Mouse (Mus musculus): ENCODE data around the gene C1qa. TPM values are rescaled to one million over a fixed set of nuclear protein-coding genes. Genes with fewer than 3 reads are reported as not detected.

Gene C1qa
- polyA plus RNA-seq, 1 experiment from 2014 or later, result 19.6 TPM

DNA sequence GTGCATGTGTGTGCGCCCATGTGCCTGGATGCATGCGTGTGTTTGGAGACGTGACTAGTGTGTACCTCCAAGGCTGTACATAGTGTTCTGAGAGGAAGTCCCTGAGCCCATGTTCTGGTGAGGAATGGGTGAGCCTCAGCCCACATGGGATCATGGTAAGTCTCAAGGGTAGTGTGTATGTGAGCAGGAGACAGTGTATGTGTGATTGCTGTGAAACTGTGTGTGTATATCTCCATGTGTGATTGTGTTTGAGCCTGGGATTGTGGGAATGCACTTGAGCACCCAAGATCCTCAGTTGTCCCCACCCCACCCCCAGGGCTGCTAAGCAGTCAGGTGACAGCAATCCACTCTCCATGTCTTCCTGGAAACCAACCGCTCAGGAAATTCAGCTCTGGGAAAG lies 3.8 kb downstream of the C1qa start:
- Histone ChIP-seq H3K4me2 (ENCODE audit: low read depth, low read length) (no peak overlapping the region), H3K4me1 (ENCODE audit: control insufficient read depth, insufficient read depth, low read length) (0 out of 2 replicates have a peak, but pooled peaks cover 3% of the 10 kb centered on the region), H3K27me3 (ENCODE audit: control insufficient read depth, insufficient read depth, low read length) (peaks cover 6% of the 10 kb centered on the region; the same call in 1 of the 2 replicates), H3K4me3 (ENCODE audit: low read depth, low read length) (no peak overlapping the region), H3K27ac (ENCODE audit: low read depth, low read length) (no peak overlapping the region), H3K36me3 (ENCODE audit: control insufficient read depth, insufficient read depth, low read length) (no peaks in the 10 kb centered on the region), H3K9me3 (ENCODE audit: control insufficient read depth, low read length) (no peaks in the 10 kb centered on the region), H3K9ac (replicated peaks; ENCODE audit: low read depth, low read length) (no peak overlapping the region)
- 66% methylated on average over 4 of the region's 4 CpGs for WGBS
- no peak for ATAC-seq (ENCODE audit: low read depth)

GRCm38 (mm10) chr4:136893691-136894543 lies 4.7 kb downstream of the C1qa start:
- Histone ChIP-seq H3K27me3 (ENCODE audit: control insufficient read depth, insufficient read depth, low read length) (peaks cover 6% of the 10 kb centered on the region; the same call in 1 of the 2 replicates), H3K36me3 (ENCODE audit: control insufficient read depth, insufficient read depth, low read length) (no peaks in the 10 kb centered on the region)
- 8% methylated on average over 9 of the region's 9 CpGs for WGBS

DNA sequence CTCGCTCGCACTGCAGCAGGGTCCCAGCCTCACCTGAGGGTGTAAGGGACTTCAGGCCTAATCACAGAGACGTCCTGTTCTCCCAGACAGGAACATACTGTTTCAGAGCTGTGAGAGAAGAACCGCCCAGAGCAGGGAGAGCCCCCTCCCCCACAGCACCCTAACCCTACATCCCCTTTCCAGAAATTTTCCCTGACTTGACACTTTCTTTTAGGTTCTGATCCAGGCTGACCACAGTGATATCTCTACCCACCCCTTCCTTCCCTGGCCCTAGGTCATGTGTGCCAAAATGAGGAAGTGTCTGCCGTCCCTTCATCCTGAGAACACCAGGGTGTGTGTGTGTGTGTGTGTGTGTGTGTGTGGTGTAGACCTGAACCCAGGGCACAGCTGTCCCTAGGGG lies 5.8 kb downstream of the C1qa start, which contains the start of gene C1qc:
Gene C1qc (minus strand): TSS at position 255 of the 400 bp plus-strand sequence.
- no peak within 1 kb of the TSS for H3K27ac ChIP-seq (ENCODE audit: low read depth, low read length)
- H3K27me3 ChIP-seq (ENCODE audit: control insufficient read depth, insufficient read depth, low read length), result peaks cover 6% of the 10 kb centered on the region; the same call in 1 of the 2 replicates
- 0 out of 2 replicates have a peak, but pooled peaks cover 3% of the 10 kb centered on the region for H3K4me1 ChIP-seq (ENCODE audit: control insufficient read depth, insufficient read depth, low read length)
- no peak within 1 kb of the TSS for H3K4me2 ChIP-seq (ENCODE audit: low read depth, low read length)
- no peak within 1 kb of the TSS for H3K9ac ChIP-seq (replicated peaks; ENCODE audit: low read depth, low read length)
- H3K9me3 ChIP-seq (ENCODE audit: control insufficient read depth, low read length), result no peaks in the 10 kb centered on the region
- WGBS, result 61% methylated on average over 5 of the region's 5 CpGs
- no peak within 1 kb of the TSS for H3K4me3 ChIP-seq (ENCODE audit: low read depth, low read length)
- ATAC-seq (ENCODE audit: low read depth), result no peak
- no peaks in the 10 kb centered on the region for H3K36me3 ChIP-seq (ENCODE audit: control insufficient read depth, insufficient read depth, low read length)

More at GRCm38 (mm10) chr4:136893691-136894543, 4.7 kb downstream of the C1qa start:
- no peak overlapping the region for H3K27ac ChIP-seq (ENCODE audit: low read depth, low read length)
- ATAC-seq (ENCODE audit: low read depth), result peak; percentile 88
- H3K9me3 ChIP-seq (ENCODE audit: control insufficient read depth, low read length), result no peaks in the 10 kb centered on the region
- 0 out of 2 replicates have a peak, but pooled peaks cover 3% of the 10 kb centered on the region for H3K4me1 ChIP-seq (ENCODE audit: control insufficient read depth, insufficient read depth, low read length)
- no peak overlapping the region for H3K9ac ChIP-seq (replicated peaks; ENCODE audit: low read depth, low read length)
- H3K4me3 ChIP-seq (ENCODE audit: low read depth, low read length), result no peak overlapping the region
- no peak overlapping the region for H3K4me2 ChIP-seq (ENCODE audit: low read depth, low read length)

DNA sequence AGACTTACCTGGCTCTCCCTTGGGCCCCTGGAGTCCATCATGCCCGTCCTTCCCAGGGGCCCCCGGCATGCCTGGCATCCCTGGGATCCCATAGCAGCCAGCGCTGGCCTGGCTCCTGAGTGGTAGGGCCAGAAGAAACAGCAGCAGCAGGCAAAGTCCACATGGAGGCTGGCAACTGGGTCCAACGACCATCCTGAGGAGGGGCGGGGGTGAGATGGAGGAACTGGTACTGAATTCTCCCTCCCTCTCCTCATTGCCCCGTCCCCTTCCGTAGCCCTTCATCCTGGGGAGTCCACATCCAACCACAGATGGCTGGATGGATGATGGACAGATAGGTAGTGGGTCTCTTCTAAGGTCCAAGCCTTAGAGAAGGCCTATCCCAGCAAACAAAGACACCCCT lies 6.2 kb downstream of the C1qa start:
- H3K4me1 ChIP-seq (ENCODE audit: control insufficient read depth, insufficient read depth, low read length), result 0 out of 2 replicates have a peak, but pooled peaks cover 3% of the 10 kb centered on the region
- no peak overlapping the region for H3K4me3 ChIP-seq (ENCODE audit: low read depth, low read length)
- no peak overlapping the region for H3K9ac ChIP-seq (replicated peaks; ENCODE audit: low read depth, low read length)
- no peak overlapping the region for H3K27ac ChIP-seq (ENCODE audit: low read depth, low read length)
- H3K9me3 ChIP-seq (ENCODE audit: control insufficient read depth, low read length), result no peaks in the 10 kb centered on the region
- no peaks in the 10 kb centered on the region for H3K36me3 ChIP-seq (ENCODE audit: control insufficient read depth, insufficient read depth, low read length)
- 74% methylated on average over 6 of the region's 7 CpGs for WGBS
- no peak for ATAC-seq (ENCODE audit: low read depth)
- peaks cover 6% of the 10 kb centered on the region; the same call in 1 of the 2 replicates for H3K27me3 ChIP-seq (ENCODE audit: control insufficient read depth, insufficient read depth, low read length)
- no peak overlapping the region for H3K4me2 ChIP-seq (ENCODE audit: low read depth, low read length)

DNA sequence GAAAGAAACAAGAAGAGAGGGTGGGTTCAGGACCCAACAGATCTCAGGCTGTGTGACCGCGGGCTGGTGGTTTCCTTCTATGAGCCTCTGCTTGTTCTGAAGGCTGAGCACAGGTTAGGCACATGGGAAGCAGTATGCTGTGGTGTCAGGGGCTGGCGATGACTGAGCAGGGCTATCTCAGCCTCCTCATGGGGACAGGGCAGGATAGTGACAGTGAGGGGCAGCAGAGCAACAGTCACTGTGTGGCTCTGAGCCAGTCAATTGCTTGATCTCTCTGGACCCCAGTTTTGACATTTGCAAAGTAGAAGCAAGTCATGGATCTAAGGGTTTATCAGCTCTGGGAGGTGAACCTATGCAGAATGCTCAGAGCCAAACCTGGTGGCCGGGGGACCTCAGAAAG lies 7.5 kb downstream of the C1qa start:
- no peak for ATAC-seq (ENCODE audit: low read depth)
- WGBS, result 92% methylated on average over 4 of the region's 4 CpGs
- H3K4me1 ChIP-seq (ENCODE audit: control insufficient read depth, insufficient read depth, low read length), result 0 out of 2 replicates have a peak, but pooled peaks cover 3% of the 10 kb centered on the region

GRCm38 (mm10) chr4:136889981-136890380 lies 8.6 kb downstream of the C1qa start:
- H3K27ac ChIP-seq (ENCODE audit: low read depth, low read length), result no peak overlapping the region
- H3K4me3 ChIP-seq (ENCODE audit: low read depth, low read length), result no peak overlapping the region
- H3K9me3 ChIP-seq (ENCODE audit: control insufficient read depth, low read length), result no peaks in the 10 kb centered on the region
- no peaks in the 10 kb centered on the region for H3K27me3 ChIP-seq (ENCODE audit: control insufficient read depth, insufficient read depth, low read length)
- 88% methylated on average over 15 of the region's 15 CpGs for WGBS
- no peaks in the 10 kb centered on the region for H3K36me3 ChIP-seq (ENCODE audit: control insufficient read depth, insufficient read depth, low read length)
- H3K4me1 ChIP-seq (ENCODE audit: control insufficient read depth, insufficient read depth, low read length), result no peaks in the 10 kb centered on the region
- no peak overlapping the region for H3K9ac ChIP-seq (replicated peaks; ENCODE audit: low read depth, low read length)
- H3K4me2 ChIP-seq (ENCODE audit: low read depth, low read length), result no peak overlapping the region
- ATAC-seq (ENCODE audit: low read depth), result no peak

More for the DNA sequence above, 7.5 kb downstream of the C1qa start:
- H3K27ac ChIP-seq (ENCODE audit: low read depth, low read length), result no peak overlapping the region
- H3K4me2 ChIP-seq (ENCODE audit: low read depth, low read length), result no peak overlapping the region
- H3K9me3 ChIP-seq (ENCODE audit: control insufficient read depth, low read length), result no peaks in the 10 kb centered on the region
- H3K36me3 ChIP-seq (ENCODE audit: control insufficient read depth, insufficient read depth, low read length), result no peaks in the 10 kb centered on the region
- H3K4me3 ChIP-seq (ENCODE audit: low read depth, low read length), result no peak overlapping the region
- H3K9ac ChIP-seq (replicated peaks; ENCODE audit: low read depth, low read length), result no peak overlapping the region
- peaks cover 6% of the 10 kb centered on the region; the same call in 1 of the 2 replicates for H3K27me3 ChIP-seq (ENCODE audit: control insufficient read depth, insufficient read depth, low read length)

GRCm38 (mm10) chr4:136887714-136888113 lies 10.9 kb downstream of the C1qa start:
- Histone ChIP-seq H3K9me3 (ENCODE audit: control insufficient read depth, low read length) (no peaks in the 10 kb centered on the region), H3K4me3 (ENCODE audit: low read depth, low read length) (no peak overlapping the region), H3K27me3 (ENCODE audit: control insufficient read depth, insufficient read depth, low read length) (no peaks in the 10 kb centered on the region), H3K4me2 (ENCODE audit: low read depth, low read length) (no peak overlapping the region), H3K36me3 (ENCODE audit: control insufficient read depth, insufficient read depth, low read length) (no peaks in the 10 kb centered on the region), H3K27ac (ENCODE audit: low read depth, low read length) (no peak overlapping the region), H3K9ac (replicated peaks; ENCODE audit: low read depth, low read length) (no peak overlapping the region), H3K4me1 (ENCODE audit: control insufficient read depth, insufficient read depth, low read length) (no peaks in the 10 kb centered on the region)
- ATAC-seq (ENCODE audit: low read depth), result no peak
- WGBS, result 71% methylated on average over 5 of the region's 5 CpGs

DNA sequence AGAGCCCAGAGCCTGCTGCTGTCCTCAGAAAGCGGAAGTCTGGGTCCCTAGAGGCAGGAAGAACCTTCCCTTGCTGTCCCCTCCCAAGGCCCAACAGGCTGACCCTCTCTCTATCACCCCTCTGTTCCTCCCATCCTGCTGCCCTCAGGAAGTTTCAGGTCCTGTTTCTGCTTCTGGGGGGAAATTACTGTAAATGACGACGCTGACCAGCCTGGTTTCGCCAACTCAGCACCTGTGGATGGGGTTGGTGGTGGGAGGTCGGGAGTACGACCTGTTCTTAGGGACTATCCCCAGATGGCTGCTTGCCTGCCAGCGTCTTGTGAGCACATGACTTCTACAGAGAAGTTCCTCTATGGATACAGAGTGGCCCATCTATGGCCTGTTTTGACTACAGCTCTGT lies 12.5 kb downstream of the C1qa start, which contains the start of gene C1qb:
Gene C1qb (minus strand): TSS at position 87 of the 400 bp plus-strand sequence.
- WGBS, result 71% methylated on average over 7 of the region's 7 CpGs
- no peak within 1 kb of the TSS for H3K27ac ChIP-seq (ENCODE audit: low read depth, low read length)
- no peak for ATAC-seq (ENCODE audit: low read depth)
- no peak within 1 kb of the TSS for H3K4me3 ChIP-seq (ENCODE audit: low read depth, low read length)
- no peaks in the 10 kb centered on the region for H3K36me3 ChIP-seq (ENCODE audit: control insufficient read depth, insufficient read depth, low read length)
- H3K9ac ChIP-seq (replicated peaks; ENCODE audit: low read depth, low read length), result no peak within 1 kb of the TSS
- H3K4me1 ChIP-seq (ENCODE audit: control insufficient read depth, insufficient read depth, low read length), result no peaks in the 10 kb centered on the region
- H3K27me3 ChIP-seq (ENCODE audit: control insufficient read depth, insufficient read depth, low read length), result no peaks in the 10 kb centered on the region
- no peak within 1 kb of the TSS for H3K4me2 ChIP-seq (ENCODE audit: low read depth, low read length)
- H3K9me3 ChIP-seq (ENCODE audit: control insufficient read depth, low read length), result no peaks in the 10 kb centered on the region

GRCm38 (mm10) chr4:136878601-136879000 lies 20.0 kb downstream of the C1qa start:
- H3K36me3 ChIP-seq (ENCODE audit: control insufficient read depth, insufficient read depth, low read length), result no peaks in the 10 kb centered on the region

More at GRCm38 (mm10) chr4:136878601-136879000, 20.0 kb downstream of the C1qa start:
- no peaks in the 10 kb centered on the region for H3K27me3 ChIP-seq (ENCODE audit: control insufficient read depth, insufficient read depth, low read length)
- no peaks in the 10 kb centered on the region for H3K4me1 ChIP-seq (ENCODE audit: control insufficient read depth, insufficient read depth, low read length)
- H3K4me3 ChIP-seq (ENCODE audit: low read depth, low read length), result no peak overlapping the region
- no peak overlapping the region for H3K27ac ChIP-seq (ENCODE audit: low read depth, low read length)
- H3K9me3 ChIP-seq (ENCODE audit: control insufficient read depth, low read length), result no peaks in the 10 kb centered on the region
- no peak overlapping the region for H3K4me2 ChIP-seq (ENCODE audit: low read depth, low read length)
- WGBS, result 26% methylated on average over 5 of the region's 5 CpGs
- no peak overlapping the region for H3K9ac ChIP-seq (replicated peaks; ENCODE audit: low read depth, low read length)
- ATAC-seq (ENCODE audit: low read depth), result no peak
